Mouse (Mus musculus): ENCODE data around the gene Ube2l3. TPM values are rescaled to one million over a fixed set of nuclear protein-coding genes. Genes with fewer than 3 reads are reported as not detected.

Gene Ube2l3
- total and polyA plus RNA-seq, 2 experiments from 2014 or later: 93.6 to 325 TPM

GRCm38 (mm10) chr16:17150520-17151258 is 51.8 kb downstream of the Ube2l3 start:
- Histone ChIP-seq H3K4me1 (ENCODE audit: insufficient read depth, low read length) (peaks cover 5% of the 10 kb centered on the region; the same call in 1 of the 2 replicates), H3K27me3 (ENCODE audit: insufficient read depth, low read length) (no peaks in the 10 kb centered on the region), H3K27ac (no peak overlapping the region), H3K4me3 (ENCODE audit: low read length) (no peak overlapping the region), H3K9me3 (ENCODE audit: low read length) (no peaks in the 10 kb centered on the region), H3K36me3 (ENCODE audit: insufficient read depth, low read length) (peaks cover 18% of the 10 kb centered on the region), H3K4me2 (ENCODE audit: low read depth, low read length) (no peak overlapping the region), H3K9ac (replicated peaks; ENCODE audit: low read length) (no peak overlapping the region)
- WGBS: 89% methylated on average over 7 of the region's 7 CpGs
- no peak for TF ChIP-seq CTCF (IDR thresholded peaks at IDR 0.05; ENCODE audit: low read depth)
- ATAC-seq (no peak), DNase-seq (ENCODE audit: low spot score) (no peak)

DNA sequence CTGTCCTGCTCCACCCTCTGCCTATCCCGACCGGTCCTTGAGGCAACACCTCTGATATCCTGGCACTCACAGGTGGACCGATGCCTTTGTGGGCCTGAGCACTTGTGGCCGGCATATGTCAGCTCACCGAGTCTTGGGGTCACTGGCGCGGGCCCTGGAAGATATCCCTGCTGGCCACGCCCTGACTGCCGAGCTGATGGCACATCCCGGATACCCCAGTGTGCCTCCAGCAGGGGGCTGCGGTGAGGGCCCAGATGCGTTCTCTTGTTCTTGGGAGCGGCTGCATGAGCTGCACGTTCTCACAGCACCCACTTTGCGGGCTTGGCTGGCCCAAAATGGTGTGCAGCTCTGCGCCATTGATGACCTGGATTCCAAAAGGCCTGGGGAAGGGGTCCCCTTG is 54.4 kb downstream of the Ube2l3 start:
- Histone ChIP-seq H3K27ac (no peak overlapping the region), H3K4me1 (ENCODE audit: insufficient read depth, low read length) (peaks cover 5% of the 10 kb centered on the region; the same call in 1 of the 2 replicates), H3K36me3 (ENCODE audit: insufficient read depth, low read length) (peaks cover 12% of the 10 kb centered on the region), H3K4me2 (ENCODE audit: low read depth, low read length) (peak overlapping the region; percentile 92), H3K4me3 (ENCODE audit: low read length) (peak overlapping the region; percentile 64), H3K9ac (replicated peaks; ENCODE audit: low read length) (peak overlapping the region; percentile 63; the same call in 1 of the 2 replicates), H3K9me3 (ENCODE audit: low read length) (no peaks in the 10 kb centered on the region), H3K27me3 (ENCODE audit: insufficient read depth, low read length) (no peaks in the 10 kb centered on the region)
- DNase-seq (ENCODE audit: low spot score) (peak; percentile 18), ATAC-seq (peak; percentile 13; the same call in 1 of the 2 replicates)
- TF ChIP-seq CTCF (IDR thresholded peaks at IDR 0.05; ENCODE audit: low read depth): peak; percentile 41; the same call in 1 of the 2 replicates
- 7% methylated on average over 16 of the region's 16 CpGs for WGBS

DNA sequence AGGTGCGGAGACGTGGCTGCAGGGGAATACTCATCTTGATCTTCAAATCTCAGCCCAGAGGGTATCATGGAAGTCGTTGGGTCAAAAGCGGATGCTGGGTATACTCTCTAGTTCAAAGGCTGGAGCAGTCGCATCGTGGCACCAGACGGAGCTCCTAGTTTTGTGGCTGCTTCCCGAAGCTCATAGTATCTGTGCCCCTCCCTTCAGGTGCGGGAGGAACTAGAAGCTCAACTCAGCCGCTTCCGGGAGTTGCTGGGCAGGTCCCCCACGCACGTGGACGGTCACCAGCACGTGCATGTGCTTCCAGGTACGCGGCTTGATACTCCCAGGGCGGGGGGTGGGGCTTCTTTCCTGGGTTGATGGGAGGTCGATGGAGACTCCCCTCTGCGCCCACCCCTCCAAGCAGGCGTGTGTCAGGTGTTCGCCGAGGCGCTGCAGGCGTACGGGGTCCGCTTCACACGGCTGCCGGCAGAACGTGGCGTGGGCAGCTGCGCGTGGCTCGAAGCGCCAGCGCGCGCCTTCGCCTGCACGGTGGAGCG is 55.0 kb downstream of the Ube2l3 start:
- under 1% methylated on average over 41 of the region's 41 CpGs for WGBS
- Histone ChIP-seq H3K9ac (replicated peaks; ENCODE audit: low read length) (peak overlapping the region; percentile 63), H3K4me3 (ENCODE audit: low read length) (peak overlapping the region; percentile 64), H3K4me1 (ENCODE audit: insufficient read depth, low read length) (peaks cover 5% of the 10 kb centered on the region; the same call in 1 of the 2 replicates), H3K27me3 (ENCODE audit: insufficient read depth, low read length) (no peaks in the 10 kb centered on the region), H3K27ac (peak overlapping the region; percentile 74), H3K4me2 (ENCODE audit: low read depth, low read length) (peak overlapping the region; percentile 92), H3K9me3 (ENCODE audit: low read length) (no peaks in the 10 kb centered on the region), H3K36me3 (ENCODE audit: insufficient read depth, low read length) (peaks cover 6% of the 10 kb centered on the region; the same call in 1 of the 2 replicates)
- ATAC-seq (peak; percentile 69), DNase-seq (ENCODE audit: low spot score) (peak; percentile 64)
- no peak for TF ChIP-seq CTCF (IDR thresholded peaks at IDR 0.05; ENCODE audit: low read depth)

DNA sequence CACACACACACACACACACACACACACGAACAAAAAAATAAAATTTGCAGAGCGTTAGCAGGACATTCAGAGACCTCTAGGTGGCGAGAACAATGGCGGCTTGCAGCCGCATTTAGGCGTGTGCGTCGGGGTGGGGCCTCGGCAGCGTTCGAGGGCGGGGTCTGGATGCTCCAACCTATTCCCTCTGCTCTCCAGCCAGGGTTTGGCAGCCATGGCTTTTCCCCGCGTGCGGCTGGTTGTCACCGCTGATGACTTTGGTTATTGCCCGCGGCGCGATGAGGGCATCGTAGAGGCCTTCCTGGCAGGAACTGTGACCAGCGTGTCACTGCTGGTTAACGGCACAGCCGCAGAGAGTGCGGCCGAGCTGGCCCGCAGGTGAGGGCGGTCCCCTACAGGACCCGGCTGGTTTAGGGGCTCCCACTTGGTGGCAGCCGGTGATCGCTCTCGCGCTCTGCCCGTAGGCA is 55.6 kb downstream of the Ube2l3 start, which contains the start of gene Ccdc116:
Ccdc116 (minus strand) TSS at position 458 of the 464 bp plus-strand sequence.
- Histone ChIP-seq H3K9ac (replicated peaks; ENCODE audit: low read length) (peak within 1 kb of the TSS; percentile 63), H3K36me3 (ENCODE audit: insufficient read depth, low read length) (no peaks in the 10 kb centered on the region), H3K4me2 (ENCODE audit: low read depth, low read length) (peak within 1 kb of the TSS; percentile 92), H3K4me3 (ENCODE audit: low read length) (peak within 1 kb of the TSS; percentile 64), H3K4me1 (ENCODE audit: insufficient read depth, low read length) (peaks cover 5% of the 10 kb centered on the region; the same call in 1 of the 2 replicates), H3K9me3 (ENCODE audit: low read length) (no peaks in the 10 kb centered on the region), H3K27ac (peak within 1 kb of the TSS; percentile 74), H3K27me3 (ENCODE audit: insufficient read depth, low read length) (no peaks in the 10 kb centered on the region)
- WGBS: 0% methylated on average over 28 of the region's 34 CpGs
- ATAC-seq (peak; percentile 89), DNase-seq (ENCODE audit: low spot score) (peak; percentile 95)
- TF ChIP-seq CTCF (IDR thresholded peaks at IDR 0.05; ENCODE audit: low read depth): peak; percentile 75

DNA sequence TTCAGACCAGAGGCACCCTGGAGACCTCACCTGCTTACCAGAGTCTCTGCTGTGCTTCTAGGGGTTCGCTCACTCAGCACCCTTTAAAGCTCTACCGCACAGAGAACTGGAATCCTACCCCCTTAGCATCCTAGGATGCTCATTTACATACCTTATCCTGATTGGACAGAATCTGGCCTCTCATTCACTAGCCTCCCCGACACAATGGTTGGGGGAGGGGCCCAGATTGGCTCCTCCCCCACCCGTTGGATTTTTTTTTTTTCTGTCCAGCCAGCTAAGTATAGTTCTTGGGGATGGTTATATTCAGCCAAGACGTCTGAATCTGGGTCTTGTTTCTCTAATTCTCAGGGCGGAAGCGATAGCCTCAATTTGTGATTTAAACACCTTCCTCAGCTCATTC is 58.1 kb downstream of the Ube2l3 start, which contains the start of gene Ydjc:
Ydjc (plus strand) TSS at position 283 of the 400 bp plus-strand sequence.
- ATAC-seq (no peak), DNase-seq (ENCODE audit: low spot score) (no peak)
- H3K9ac ChIP-seq (replicated peaks; ENCODE audit: low read length): no peak within 1 kb of the TSS
- H3K4me2 ChIP-seq (ENCODE audit: low read depth, low read length): no peak within 1 kb of the TSS
- no peak for TF ChIP-seq CTCF (IDR thresholded peaks at IDR 0.05; ENCODE audit: low read depth)
- peaks cover 5% of the 10 kb centered on the region; the same call in 1 of the 2 replicates for H3K4me1 ChIP-seq (ENCODE audit: insufficient read depth, low read length)
- H3K27ac ChIP-seq: no peak within 1 kb of the TSS
- H3K27me3 ChIP-seq (ENCODE audit: insufficient read depth, low read length): no peaks in the 10 kb centered on the region
- H3K36me3 ChIP-seq (ENCODE audit: insufficient read depth, low read length): no peaks in the 10 kb centered on the region
- 21% methylated on average over 7 of the region's 7 CpGs for WGBS
- H3K4me3 ChIP-seq (ENCODE audit: low read length): no peak within 1 kb of the TSS
- H3K9me3 ChIP-seq (ENCODE audit: low read length): no peaks in the 10 kb centered on the region

GRCm38 (mm10) chr16:17137355-17137754 is 65.1 kb downstream of the Ube2l3 start:
- no peak for ATAC-seq
- H3K27ac ChIP-seq: no peak overlapping the region
- no peak for DNase-seq (ENCODE audit: low spot score)
- 93% methylated on average over 15 of the region's 15 CpGs for WGBS
- H3K9me3 ChIP-seq (ENCODE audit: low read length): no peaks in the 10 kb centered on the region
- H3K4me2 ChIP-seq (ENCODE audit: low read depth, low read length): no peak overlapping the region
- TF ChIP-seq CTCF (IDR thresholded peaks at IDR 0.05; ENCODE audit: low read depth): no peak
- no peak overlapping the region for H3K9ac ChIP-seq (replicated peaks; ENCODE audit: low read length)
- H3K4me1 ChIP-seq (ENCODE audit: insufficient read depth, low read length): 0 out of 2 replicates have a peak, but pooled peaks cover 4% of the 10 kb centered on the region
- H3K4me3 ChIP-seq (ENCODE audit: low read length): no peak overlapping the region
- H3K27me3 ChIP-seq (ENCODE audit: insufficient read depth, low read length): no peaks in the 10 kb centered on the region
- no peaks in the 10 kb centered on the region for H3K36me3 ChIP-seq (ENCODE audit: insufficient read depth, low read length)

Measured in hindbrain, postnatal 0 days (tissue).